Mouse (Mus musculus): Measurements from ENCODE around the gene Ckmt2.
A peak's percentile ranks its signal among the peaks of the same experiment; 100 is the strongest.

The Ckmt2 gene

DNA sequence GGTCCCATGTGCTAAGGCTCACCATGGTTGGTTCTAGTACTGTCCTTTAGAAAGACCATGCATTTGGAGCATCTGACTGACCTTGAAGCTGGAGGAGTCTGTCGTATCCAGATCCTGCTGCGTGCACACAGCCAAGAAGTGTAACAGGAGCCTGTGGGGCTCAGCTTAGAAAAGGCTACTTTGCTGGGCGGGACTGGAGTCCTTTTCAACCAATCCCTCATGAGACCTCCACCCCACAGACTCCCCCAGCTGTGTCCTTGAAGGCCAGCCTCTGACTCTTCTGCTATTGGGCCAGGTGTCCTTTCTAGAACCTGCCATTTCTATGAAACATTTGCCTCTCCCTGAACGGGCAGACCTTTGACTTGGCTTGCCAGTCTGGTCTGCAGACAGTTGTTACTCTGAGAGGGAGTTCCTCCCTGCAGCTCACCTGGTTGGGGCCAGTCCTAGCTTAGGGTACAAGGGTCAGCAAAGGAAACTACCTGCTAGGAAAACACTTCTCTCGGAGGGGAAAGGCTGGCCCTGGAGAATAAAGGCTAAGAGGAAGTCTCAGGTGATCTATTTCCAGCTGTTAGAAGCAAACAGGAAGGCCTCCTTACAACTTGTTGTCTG is at the start of gene Ckmt2:
TSS of gene Ckmt2 (minus strand) at position 145 of the 609 bp plus-strand sequence.
- DNase-seq (ENCODE audit: low read depth, low spot score), result no peak

DNA sequence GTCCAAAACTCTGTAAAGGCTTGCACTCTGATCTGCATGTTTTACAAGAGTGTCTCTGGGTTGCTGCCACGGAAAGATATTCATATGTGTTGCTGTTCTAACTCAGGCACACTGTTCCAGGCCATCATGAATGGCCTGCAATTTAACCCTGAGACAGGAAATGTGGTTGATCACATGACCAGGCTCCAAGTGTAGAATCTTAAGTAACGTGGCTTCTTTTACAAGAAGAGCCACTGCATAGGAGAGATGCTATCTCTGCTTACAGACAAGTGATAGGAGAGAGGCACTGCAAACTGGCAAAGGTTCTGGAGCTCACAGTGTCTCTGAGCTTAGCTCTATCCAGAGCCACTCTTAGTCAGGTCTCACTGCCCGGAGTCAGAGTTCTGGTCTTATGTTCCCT is 44.3 kb upstream of the Ckmt2 start:
- no peak for DNase-seq (ENCODE audit: low read depth, low spot score)

DNA sequence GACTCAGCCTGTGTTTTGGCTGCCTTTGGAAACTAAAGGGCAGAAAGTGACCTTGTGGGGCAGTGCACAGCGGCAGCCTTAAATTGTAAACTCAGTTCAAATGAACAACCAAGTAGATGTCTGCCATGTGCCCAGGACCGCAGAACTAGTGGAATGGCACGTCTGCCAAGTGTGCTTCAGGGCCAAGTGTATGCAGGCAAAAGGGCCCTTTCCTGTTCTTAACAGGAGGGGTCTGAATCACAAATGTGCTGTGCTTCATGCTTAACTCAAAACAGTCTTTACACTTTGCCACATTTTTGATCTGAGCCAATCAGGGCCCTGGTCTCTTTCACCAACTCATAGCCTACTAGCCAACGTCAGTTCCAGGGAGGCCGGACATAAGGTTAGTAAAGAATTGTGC is 42.1 kb upstream of the Ckmt2 start:
- DNase-seq (ENCODE audit: low read depth, low spot score), result no peak

DNA sequence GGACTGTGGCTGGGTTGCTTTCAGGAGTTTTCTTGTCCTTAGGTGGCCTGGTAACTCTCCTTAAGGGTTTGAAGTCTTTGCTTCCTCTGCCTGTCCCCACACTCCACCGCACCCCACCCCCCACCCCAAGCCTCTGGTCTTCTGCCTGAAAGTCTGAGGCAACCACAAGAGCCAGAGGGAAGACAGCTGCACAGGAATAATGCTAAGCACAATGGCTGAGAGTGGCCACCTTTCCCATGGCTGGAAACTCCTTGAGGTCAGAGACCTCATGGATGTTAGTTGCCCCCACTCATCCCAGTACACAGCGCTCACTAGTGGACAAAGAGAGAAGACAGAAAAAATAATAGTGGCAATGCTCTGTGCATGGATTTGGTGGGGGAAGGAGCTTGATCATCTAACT is 41.1 kb upstream of the Ckmt2 start:
- no peak for DNase-seq (ENCODE audit: low read depth, low spot score)

DNA sequence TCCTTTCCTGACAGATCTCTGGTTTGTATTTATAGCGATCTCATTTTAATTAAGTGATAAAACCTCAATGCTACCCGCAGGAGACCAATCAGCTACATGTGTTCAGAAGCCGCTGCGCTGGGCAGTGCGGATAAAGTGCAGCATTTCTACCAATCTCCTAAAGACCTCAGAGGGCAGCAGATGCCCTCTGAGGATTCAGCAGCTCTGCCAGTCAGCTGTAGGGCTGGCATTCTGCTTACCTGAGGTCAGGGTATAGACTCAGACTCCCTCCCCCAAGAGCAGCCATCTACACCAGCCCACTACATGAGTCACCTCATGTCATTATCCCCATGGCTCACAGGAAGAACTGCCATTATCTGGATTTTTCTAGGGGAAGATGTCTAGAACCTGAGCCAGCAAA is 39.6 kb upstream of the Ckmt2 start:
- no peak for DNase-seq (ENCODE audit: low read depth, low spot score)

DNA sequence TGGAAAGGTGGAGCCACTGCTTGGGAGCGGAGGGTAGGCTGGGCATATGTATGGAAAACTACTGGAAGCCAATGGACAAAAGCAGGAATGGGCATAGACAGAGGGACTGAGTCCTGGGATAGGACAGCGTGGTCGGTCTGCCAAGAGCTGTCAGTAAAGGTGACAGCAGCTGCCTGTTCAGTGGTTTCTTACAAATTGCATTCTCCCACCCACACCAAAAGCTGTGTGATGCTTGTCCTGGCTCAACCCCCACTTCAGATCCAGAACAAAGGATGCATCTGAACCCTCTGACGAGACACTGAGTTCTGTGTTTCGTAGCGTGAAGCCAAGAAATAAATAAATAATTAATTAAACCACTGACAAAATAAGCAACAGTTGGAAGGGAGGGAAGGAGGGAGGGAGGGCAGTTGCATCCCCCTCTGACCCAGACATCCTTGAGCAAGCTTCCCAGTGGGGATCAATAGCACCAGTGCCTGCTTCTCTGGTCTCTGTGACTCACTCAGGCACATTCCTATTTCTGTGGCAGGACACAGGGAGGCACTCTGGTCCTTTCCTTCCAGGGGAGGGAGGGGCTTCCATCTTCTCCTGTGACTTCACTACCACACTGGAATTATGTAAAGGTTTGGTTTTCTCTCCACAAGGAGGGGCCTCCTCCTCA is 39.0 kb upstream of the Ckmt2 start:
- DNase-seq (ENCODE audit: low read depth, low spot score), result no peak

DNA sequence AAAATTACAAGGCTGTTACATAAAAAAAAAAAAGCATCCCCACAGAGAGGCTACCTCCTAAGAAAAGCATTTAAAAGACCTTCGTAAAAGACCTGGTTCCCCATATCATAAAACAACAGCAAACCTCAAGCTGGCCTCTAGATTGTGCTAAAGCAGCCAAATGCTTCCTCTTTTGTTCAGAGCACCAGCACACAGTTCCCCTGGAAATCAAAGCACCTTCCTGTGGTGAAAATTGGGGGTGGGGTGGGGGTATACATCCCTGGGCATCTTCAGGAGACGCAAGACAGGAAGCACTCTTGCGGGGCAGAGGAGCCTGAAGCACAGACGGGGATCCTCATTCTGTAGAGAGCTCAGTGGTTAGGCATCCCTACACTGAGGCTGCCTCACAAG is 38.5 kb upstream of the Ckmt2 start:
- no peak for DNase-seq (ENCODE audit: low read depth, low spot score)

DNA sequence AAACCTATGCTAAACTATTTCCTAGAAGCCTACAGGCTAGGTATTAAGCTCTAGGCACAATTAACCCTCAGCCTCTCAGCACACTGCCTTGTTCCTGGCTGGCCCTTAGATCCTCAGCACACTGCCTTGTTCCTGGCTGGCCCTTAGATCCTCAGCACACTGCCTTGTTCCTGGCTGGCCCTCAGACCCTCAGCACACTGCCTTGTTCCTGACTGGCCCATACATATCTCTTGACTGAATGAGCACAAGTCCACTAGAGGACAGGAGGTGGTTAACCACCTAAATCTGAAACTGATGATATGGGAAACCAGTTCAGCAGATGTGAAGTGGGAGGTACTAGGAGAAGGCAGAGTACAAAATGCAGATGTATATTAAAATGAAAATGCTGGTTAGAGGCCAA is 35.0 kb upstream of the Ckmt2 start:
- DNase-seq (ENCODE audit: low read depth, low spot score), result no peak

DNA sequence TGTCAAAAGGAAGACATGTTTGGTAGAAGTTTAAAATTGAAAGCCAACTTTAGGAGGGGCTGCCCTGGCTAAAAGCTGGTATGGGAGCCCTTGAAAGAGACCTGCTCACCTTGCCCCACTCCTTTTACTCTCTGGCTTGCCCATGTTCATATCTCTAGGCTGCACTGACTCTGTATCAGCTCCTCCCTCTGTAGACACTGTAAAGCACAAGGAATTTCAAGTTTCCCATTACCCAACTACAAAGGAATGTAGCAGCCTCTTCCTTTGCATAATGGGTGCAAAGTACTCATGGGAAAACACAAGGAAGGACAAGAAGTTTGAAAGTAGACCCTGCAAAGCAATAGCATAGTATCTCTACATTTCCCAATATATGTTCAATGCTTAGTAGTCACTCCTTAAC is 34.5 kb upstream of the Ckmt2 start:
- no peak for DNase-seq (ENCODE audit: low read depth, low spot score)

DNA sequence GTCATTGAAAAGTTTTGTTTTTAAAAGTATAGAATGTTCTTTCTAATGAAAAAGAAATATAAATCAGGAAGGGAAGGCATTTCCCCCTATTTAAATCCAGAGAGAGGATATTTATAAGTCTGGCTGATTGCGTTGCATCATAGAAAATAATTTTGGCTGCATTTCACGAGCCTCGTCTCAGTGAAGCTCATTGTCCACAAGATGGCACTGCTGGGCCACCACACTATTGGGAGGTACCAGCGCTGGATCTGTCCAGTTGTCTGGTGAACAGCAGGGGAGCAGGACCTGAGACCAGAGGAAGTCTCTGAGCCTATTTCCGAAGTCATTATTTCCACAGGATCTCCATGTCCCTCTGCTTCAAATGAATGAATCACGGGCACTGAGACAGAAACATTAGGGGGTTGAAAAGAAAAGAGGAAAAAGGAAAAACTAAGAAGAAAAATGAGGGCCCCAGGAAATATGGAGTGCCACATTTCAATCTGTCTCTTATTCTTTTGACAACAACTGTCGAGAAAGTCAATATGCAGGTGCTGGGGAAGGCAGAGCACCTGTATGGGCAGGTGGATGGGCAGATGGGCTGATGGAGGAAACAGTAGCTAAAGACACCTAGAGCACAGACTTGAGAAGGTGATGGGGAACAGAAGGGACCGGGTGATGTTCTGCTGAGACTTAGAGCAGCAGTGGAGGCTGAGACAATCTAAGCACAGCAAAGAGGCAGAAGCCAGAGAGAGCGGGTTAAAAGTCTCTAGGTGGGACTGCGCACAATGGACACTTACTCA is 31.7 kb upstream of the Ckmt2 start:
- peak; percentile 2 for DNase-seq (ENCODE audit: low read depth, low spot score)

DNA sequence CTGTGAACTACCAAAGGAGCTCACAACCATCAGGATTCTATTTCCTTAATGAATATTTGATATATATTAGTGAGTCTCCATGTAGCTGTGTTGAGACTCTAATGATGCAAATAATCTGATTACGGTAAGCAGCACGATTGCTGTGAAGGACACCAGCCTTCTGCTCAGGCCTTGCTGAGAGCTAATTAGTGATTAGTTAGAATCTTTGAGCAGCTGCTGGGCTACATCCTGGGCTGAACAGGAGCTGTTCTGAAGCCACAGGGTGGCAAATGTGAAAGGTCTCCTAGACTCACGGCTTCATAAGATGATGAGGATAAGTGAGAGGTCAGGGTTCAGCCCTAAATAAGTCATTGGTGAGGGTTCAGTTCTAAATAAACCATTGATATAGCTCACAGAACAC is 29.7 kb upstream of the Ckmt2 start:
- no peak for DNase-seq (ENCODE audit: low read depth, low spot score)

DNA sequence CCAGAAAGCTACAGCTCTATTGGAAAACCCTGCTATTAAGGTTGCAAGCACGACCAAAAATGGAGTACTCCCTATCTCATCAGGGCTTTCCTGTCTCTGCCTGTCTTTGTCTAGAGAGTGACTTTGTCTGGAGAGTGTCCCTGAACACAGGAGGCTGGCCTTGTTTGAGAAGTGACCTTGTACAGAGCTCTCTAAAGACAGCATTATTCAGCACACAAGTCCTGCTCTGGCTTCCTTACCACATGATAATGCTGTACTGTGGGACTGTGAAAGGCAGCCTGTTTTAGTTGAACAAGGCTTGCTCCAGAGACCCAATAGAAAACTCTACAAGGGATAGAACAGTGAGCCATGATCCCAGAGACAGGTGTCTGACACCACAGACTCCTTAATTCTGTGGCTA is 19.8 kb upstream of the Ckmt2 start:
- no peak for DNase-seq (ENCODE audit: low read depth, low spot score)

DNA sequence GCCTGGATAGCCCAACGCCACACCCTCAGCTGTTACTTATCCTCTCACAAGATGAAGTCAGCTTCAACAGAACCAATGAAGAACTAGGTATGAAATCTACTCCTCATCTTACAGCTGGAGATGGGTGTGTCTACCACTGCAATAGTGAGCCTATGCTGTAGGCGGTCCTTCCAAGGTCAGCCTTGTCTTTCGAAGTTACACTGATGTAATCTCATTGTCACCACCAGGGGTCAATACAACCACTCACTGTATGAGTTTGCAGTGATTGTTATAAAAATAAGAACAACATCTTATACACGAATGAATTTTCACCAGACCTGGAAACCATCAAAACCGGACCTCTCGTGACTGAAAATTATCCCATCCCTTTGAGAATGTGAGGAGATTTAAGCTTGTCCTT is 16.4 kb upstream of the Ckmt2 start:
- no peak for DNase-seq (ENCODE audit: low read depth, low spot score)

DNA sequence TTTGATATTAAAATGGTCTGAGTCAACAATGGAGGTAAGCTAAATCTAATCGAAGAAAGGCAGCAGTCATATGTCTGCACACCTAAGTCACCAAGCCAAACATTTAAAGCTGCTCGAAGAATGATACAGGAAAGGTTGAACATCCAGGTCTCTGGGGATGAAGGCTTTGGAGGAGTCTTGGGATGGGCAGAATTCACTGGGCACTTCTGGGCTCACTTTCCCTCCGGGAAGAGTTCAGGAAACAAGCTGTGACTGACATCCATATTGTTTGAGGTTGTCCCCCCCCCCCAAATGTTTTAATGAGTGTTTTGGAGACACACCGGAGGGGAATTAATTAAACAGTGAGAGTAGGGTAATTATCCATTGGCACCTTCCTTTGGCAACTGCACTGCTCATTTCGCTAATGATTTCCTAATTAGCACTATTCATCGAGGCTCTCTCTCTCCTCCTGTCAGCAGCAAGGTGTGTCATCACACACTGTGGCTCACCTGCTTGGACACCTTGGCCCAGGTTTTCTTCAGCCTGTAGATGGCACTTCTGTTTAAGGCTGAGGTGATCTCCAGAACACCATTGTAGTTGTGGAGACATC is 13.4 kb upstream of the Ckmt2 start:
- DNase-seq (ENCODE audit: low read depth, low spot score), result no peak

DNA sequence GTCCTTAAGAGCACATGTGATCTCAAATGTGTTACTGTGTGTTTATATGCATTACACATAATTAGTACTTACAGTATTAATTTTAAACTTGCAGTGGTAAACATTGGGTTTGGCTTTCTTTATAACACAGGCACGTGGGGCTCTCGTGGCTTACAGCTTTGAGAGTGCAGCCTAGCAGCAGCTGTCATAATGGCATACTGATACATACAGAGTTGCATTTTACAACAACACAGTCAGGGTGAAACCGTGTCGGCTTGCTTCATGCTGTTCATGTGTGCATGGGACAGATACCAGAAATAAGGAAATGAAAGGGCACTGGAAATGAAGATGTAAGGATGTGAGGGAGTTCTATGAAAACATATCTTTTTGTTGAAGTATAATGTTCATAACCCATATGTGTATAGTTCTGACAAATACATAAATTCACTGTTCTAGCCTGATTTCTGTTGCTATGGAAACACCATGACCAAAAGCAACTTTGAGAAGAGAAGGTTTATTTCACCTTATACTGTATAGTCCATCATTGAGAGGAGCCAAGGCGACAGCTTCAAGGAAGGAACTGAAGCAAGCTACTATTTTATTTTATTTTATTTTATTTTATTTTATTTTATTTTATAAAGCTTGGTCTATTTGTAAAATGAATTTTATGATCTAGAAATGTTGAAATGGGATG is 8.2 kb upstream of the Ckmt2 start:
- DNase-seq (ENCODE audit: low read depth, low spot score), result no peak

DNA sequence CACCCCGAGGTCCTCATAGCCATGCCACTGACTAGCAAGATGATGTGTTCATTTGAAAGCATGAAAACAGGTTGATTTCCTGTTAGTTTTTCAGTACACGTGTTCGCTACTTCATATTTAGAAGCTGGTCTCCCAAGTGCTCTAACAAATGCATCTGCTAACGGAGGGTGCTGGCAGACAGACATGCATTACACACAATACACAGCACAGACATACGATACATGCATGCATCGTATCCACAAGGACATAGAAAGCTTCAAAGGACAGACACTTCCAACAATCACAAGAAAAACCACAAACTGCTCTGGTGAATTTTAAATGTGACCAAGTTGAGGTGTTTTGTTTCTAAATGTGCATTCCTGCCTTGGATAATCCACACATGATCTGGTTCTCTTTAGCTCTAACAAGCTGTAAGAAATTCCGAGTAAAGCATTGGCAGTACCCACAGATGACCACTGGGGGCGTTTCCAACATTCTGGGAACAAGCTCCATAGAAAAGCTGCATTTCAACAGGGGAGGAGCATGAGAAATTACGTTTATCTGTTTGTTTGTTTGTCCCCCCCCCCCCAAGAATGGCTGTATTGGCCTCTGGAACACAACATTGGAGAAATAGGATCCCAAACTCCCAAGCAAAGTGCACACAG is 5.3 kb upstream of the Ckmt2 start:
- DNase-seq (ENCODE audit: low read depth, low spot score), result no peak

DNA sequence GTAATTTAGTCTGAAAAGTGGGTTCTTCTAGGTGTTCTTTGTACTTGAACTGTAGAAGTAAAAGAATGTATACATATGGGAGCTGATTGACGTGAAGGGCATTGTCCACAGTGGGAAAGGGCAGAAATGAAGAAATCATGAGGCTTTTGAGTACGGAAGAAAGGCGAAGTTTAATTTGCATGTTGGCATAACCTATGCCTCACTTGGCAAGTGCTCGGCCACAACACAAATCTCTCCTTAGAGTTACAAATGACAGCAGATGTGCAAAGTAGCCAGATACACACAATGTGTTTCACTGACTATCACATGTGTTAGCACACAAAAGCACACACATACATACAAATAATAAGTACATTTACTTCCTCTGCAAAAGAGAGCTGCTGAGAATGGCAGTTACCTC is 3.6 kb upstream of the Ckmt2 start:
- DNase-seq (ENCODE audit: low read depth, low spot score), result no peak

DNA sequence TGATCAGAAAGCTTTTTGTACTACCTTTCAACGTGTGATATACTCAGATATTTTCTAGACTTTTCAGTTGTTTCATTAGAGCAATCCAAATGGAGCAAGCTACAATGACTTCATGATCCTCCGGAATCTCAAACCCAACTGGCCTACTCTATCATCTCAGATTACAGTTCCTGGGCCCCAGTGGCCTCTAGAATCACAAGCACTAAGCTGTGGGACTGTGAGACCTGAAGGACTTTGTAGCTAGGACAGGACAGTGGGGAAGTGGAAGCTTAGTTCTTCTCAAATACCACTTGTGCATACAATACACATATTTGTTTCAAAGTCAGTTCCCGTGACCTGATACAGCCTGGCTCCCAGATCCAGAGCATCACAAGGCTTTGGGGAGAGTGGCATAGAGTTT is 1.3 kb upstream of the Ckmt2 start:
- no peak for DNase-seq (ENCODE audit: low read depth, low spot score)

DNA sequence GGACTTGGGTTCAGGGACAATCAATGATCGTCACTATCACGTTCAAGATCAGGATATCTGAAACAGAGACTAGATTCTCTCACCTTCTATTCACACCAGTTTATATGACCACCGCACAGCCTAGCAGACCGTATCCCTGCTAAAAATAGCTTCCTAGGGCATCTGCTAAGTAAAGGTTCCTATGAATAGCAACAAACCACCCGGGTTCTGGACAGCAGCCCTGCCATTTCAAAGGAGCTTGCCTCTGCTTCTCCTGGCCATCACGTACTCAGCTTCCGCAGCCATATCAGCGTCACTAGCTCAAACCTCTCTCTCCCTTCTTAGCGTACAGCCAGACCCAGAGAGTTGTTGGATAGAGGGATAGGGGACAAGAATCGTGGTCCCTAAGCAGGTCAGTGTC is 665 bp upstream of the Ckmt2 start:
- no peak for DNase-seq (ENCODE audit: low read depth, low spot score)

DNA sequence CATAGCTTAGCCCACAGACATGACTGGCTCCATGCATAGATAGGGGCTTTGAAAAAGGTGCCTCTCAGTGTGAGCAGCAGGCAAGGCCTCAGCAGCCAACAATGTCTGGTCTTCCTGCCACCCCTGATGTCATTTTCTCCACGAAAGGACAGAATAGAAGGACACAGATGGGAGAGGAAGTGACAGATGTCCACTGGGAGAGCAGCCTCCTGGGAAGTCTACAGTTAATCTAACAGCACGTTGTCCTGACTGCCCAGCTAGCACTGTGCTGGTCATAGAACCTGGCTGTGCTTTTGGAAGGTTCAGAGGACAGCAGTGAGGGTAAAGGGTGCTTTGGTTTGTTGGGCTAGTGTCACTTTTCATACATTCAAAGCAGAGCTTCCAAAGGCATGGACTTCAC is 1.1 kb downstream of the Ckmt2 start:
- no peak for DNase-seq (ENCODE audit: low read depth, low spot score)

DNA sequence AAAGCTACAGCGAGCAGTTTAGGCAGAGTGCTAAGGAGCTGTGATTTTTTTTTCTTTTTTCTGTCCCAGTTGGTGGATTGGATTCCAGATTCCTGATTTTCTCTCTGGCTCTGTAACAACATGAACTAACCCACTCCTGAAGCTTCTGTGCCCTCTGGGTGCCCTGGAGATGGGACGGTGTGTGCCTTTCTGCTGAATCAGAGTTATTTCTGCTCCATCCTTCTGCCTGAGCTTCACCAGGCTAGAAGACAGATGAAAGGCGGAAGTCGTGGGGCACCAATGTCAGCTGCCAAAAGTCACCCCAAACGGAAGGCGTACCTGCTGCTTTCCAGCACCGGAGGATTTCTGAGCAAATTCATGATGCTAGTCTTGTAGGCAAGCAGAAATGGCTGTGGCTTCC is 2.1 kb downstream of the Ckmt2 start:
- no peak for DNase-seq (ENCODE audit: low read depth, low spot score)

Measured in c-Kit-negative CD71-positive TER-119-positive erythroid progenitor cells, embryonic 14.5 days (primary cell).